Mouse (Mus musculus) myocyte (in vitro differentiated cells): ENCODE results near the gene Hdhd5. TPM values are rescaled to one million over a fixed set of nuclear protein-coding genes. Genes with fewer than 3 reads are reported as not detected.

Experiments used
- H3K27me3 ChIP-seq: one replicate; pipeline ENCODE4 v1.6.1; 2011; ENCODE audit not compliant: control insufficient read depth, insufficient read depth, insufficient read length
- H3K36me3 ChIP-seq: one replicate; pipeline ENCODE4 v1.6.1; 2011; ENCODE audit not compliant: control insufficient read depth, insufficient read depth
- H3K4me2 ChIP-seq: one replicate; pipeline ENCODE4 v1.6.1; 2011; ENCODE audit warnings: low read depth, control low read depth
- H3K4me3 ChIP-seq: one replicate; pipeline ENCODE4 v1.5.1; 2011; ENCODE audit warnings: mild to moderate bottlenecking, control low read depth, moderate library complexity
- H3K79me2 ChIP-seq: one replicate; pipeline ENCODE4 v1.6.1; 2011; ENCODE audit not compliant: control insufficient read depth, insufficient read depth
- H3ac ChIP-seq: one replicate; pipeline ENCODE4 v1.6.1; 2011; ENCODE audit not compliant: control insufficient read depth, insufficient read length
- CEBPB ChIP-seq: IDR thresholded peaks from 2 replicates; pipeline ENCODE4 v1.6.1; 2011; ENCODE audit warnings: mild to moderate bottlenecking, moderate library complexity; ENCODE audit not compliant: poor library complexity, insufficient read depth, severe bottlenecking
- E2F4 ChIP-seq: IDR thresholded peaks from one replicate; pipeline ENCODE4 v1.6.1; 2011; ENCODE audit warnings: mild to moderate bottlenecking, control low read depth, moderate library complexity; ENCODE audit not compliant: insufficient read depth
- MAX ChIP-seq: IDR thresholded peaks from one replicate; pipeline ENCODE4 v1.6.1; 2011; ENCODE audit warnings: low read depth, mild to moderate bottlenecking, control low read depth
- MYOD1 ChIP-seq, 3 experiments: IDR thresholded peaks; one replicate each; pipeline ENCODE4 v1.6.1; 2011; ENCODE audit warnings: control low read depth in 2 of 3, low read depth in 2 of 3, mild to moderate bottlenecking in 2 of 3, moderate library complexity in 1 of 3; ENCODE audit not compliant: insufficient read length in 2 of 3, control insufficient read depth in 1 of 3
- MYOG ChIP-seq, 3 experiments: IDR thresholded peaks; one replicate each; pipeline ENCODE4 v1.6.1; 2011; ENCODE audit warnings: control low read depth in 2 of 3, low read depth in 2 of 3, mild to moderate bottlenecking in 2 of 3; ENCODE audit not compliant: insufficient read length in 2 of 3, control insufficient read depth in 1 of 3, insufficient read depth in 1 of 3
- POLR2A ChIP-seq: IDR thresholded peaks from one replicate; pipeline ENCODE4 v1.6.1; 2011; ENCODE audit warnings: low read depth, mild to moderate bottlenecking, control low read depth, moderate library complexity; ENCODE audit not compliant: insufficient read length
- POLR2AphosphoS2 ChIP-seq: IDR thresholded peaks from one replicate; pipeline ENCODE4 v1.6.1; 2011; ENCODE audit warnings: low read depth, control low read depth; ENCODE audit not compliant: insufficient read length
- REST ChIP-seq: IDR thresholded peaks from one replicate; pipeline ENCODE4 v1.6.1; 2011; ENCODE audit warnings: mild to moderate bottlenecking, control low read depth, moderate library complexity; ENCODE audit not compliant: insufficient read depth, insufficient read length
- SRF ChIP-seq: IDR thresholded peaks from one replicate; pipeline ENCODE4 v1.6.1; 2011; ENCODE audit warnings: low read depth; ENCODE audit not compliant: control insufficient read depth, insufficient read length
- TCF12 ChIP-seq: IDR thresholded peaks from one replicate; pipeline ENCODE4 v1.6.1; 2011; ENCODE audit warnings: mild to moderate bottlenecking, control low read depth; ENCODE audit not compliant: poor library complexity, insufficient read depth, severe bottlenecking
- TCF3 ChIP-seq: IDR thresholded peaks from one replicate; pipeline ENCODE4 v1.6.1; 2011; ENCODE audit warnings: low read depth, control low read depth; ENCODE audit not compliant: insufficient read length
- USF1 ChIP-seq: IDR thresholded peaks from one replicate; pipeline ENCODE4 v1.6.1; 2011; ENCODE audit warnings: low read depth, mild to moderate bottlenecking, control low read depth, moderate library complexity
- polyA plus RNA-seq: library from polyadenylated mRNA; unstranded; fragments of >200 nt; fragmentation: generic; extraction: Trizol; gene quantifications from one replicate; pipeline ENCODE4 v1.2.1, GENCODE M21; 2012; ENCODE audit warnings: missing spikeins

Gene Hdhd5
- polyA plus RNA-seq, 1 experiment, result 13.3 TPM

- Histone ChIP-seq H3K36me3 (no peaks in the 10 kb centered on the region), H3K27me3 (peaks cover 29% of the 10 kb centered on the region), H3K4me3 (no peak overlapping the region), H3ac (no peak overlapping the region), H3K79me2 (no peaks in the 10 kb centered on the region), H3K4me2 (no peak overlapping the region)
- TF ChIP-seq CEBPB, result no peak
- no peak for TF ChIP-seq MAX
- TF ChIP-seq E2F4, result no peak
- no peak for TF ChIP-seq POLR2A
- TF ChIP-seq SRF, result no peak
- no peak for TF ChIP-seq USF1
- TF ChIP-seq TCF3, result no peak
- no peak for TF ChIP-seq REST
- no peak for TF ChIP-seq POLR2AphosphoS2
- no peak for TF ChIP-seq MYOD1 (IDR thresholded peaks at IDR 0.05; ENCODE audit: control insufficient read depth in 1 of 3, insufficient read length in 2 of 3, low read depth in 2 of 3)
- no peak for TF ChIP-seq TCF12
- no peak for TF ChIP-seq MYOG (IDR thresholded peaks at IDR 0.05; ENCODE audit: control insufficient read depth in 1 of 3, insufficient read depth in 1 of 3, insufficient read length in 2 of 3, low read depth in 2 of 3)
Observed at GRCm38 (mm10) chr6:120496544-120496943, 34.6 kb downstream of the Hdhd5 start.

DNA sequence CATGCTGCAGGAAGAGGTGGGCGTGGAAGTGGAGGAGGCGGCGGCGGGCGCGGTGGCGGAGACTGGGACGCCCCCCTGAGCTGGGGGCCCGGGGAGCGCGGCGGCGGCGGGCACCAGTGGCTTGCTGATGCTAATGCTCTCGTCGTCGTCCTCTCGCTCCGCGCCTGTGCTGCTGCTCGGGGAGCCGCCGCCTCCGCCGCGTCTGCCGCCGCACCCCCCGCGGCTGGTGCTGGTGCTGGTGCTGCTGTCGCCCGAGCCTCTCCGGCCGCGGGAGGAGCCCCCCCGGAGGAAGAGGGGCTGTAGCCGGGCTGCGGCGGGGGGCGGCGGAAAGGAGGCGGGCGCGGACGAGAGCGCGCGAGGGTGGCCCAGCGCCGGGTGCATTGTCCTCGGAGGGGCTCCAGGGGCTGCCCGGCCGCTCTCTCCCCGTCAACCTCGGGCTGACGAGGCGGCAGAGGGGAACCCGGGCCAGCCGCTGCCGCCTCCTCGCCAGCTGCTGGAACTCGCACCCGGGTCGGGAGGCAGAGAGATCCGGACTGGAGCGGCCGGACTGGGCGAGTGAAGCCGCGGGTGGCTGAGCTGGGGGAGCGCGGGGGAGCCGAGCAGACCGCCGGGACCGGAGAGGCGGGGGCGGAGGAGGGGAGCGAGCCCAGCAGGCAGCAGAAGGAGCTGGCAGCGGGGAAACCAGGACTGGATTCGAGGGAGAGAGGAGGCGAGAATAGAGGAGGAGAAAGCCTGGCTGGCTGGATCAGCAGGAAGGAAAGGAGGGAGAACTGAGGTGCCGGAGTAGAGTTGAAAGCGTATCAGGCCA lies 37.5 kb downstream of the Hdhd5 start, which contains the start of gene Tmem121b:
Tmem121b (minus strand) TSS at position 434 of the 808 bp plus-strand sequence.
- Histone ChIP-seq H3K4me3 (no peak within 1 kb of the TSS), H3K79me2 (no peaks in the 10 kb centered on the region), H3K4me2 (peak within 1 kb of the TSS; percentile 55), H3K27me3 (peaks cover 29% of the 10 kb centered on the region), H3K36me3 (no peaks in the 10 kb centered on the region), H3ac (peak within 1 kb of the TSS; percentile 1)
- TF ChIP-seq TCF3, result no peak
- no peak for TF ChIP-seq SRF
- TF ChIP-seq MAX, result no peak
- TF ChIP-seq CEBPB, result no peak
- no peak for TF ChIP-seq E2F4
- no peak for TF ChIP-seq MYOD1 (IDR thresholded peaks at IDR 0.05; ENCODE audit: control insufficient read depth in 1 of 3, insufficient read length in 2 of 3, low read depth in 2 of 3)
- TF ChIP-seq REST, result no peak
- TF ChIP-seq MYOG (IDR thresholded peaks at IDR 0.05; ENCODE audit: control insufficient read depth in 1 of 3, insufficient read depth in 1 of 3, insufficient read length in 2 of 3, low read depth in 2 of 3), result no peak
- no peak for TF ChIP-seq TCF12
- TF ChIP-seq POLR2AphosphoS2, result no peak
- no peak for TF ChIP-seq USF1
- no peak for TF ChIP-seq POLR2A

DNA sequence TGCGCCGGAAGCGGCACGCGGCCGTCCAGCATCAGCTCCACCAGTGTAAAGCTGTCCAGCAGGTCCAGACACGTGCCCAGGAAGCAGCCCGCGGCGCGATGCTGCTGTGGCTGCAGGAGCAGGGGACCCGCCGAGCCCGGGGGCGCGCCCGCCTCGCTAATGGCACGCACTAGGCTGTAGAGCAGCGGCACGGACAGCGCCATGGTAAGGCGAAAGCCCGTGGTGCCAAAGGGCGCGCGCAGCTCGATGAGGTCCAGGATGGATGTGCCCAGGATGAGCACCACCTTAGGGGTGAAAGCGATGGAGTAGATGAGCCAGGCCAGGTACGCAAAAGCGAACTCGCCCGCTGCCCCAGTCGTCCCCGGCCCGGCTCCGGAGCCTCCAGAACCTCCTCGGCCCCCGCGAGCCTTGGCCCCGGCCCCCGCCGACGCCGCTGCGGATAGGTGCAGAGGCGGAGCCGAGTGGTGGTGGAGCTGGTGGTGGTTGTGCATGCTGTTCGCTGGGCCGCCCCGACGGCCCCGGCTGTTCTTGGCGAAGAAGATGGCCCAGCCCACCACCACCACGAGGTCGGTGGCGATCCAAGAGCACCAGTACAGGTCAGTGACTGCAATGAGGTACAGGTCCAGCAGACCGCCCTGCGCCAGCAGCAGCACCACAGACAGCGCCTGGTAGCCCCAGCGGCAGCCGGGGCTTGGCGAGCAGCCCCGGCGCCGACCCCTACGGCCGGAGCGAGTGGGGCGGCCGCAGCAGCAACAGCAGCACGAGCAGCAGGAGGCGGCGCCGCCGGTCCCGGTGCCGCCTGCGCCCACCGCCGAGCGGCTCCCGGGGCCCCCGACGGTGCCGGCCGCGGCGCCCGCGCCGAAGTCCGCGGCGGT lies 38.4 kb downstream of the Hdhd5 start:
- Histone ChIP-seq H3K4me2 (peak overlapping the region; percentile 55), H3K79me2 (no peaks in the 10 kb centered on the region), H3K4me3 (no peak overlapping the region), H3ac (peak overlapping the region; percentile 1), H3K36me3 (no peaks in the 10 kb centered on the region), H3K27me3 (peaks cover 25% of the 10 kb centered on the region)
- TF ChIP-seq E2F4 (no peak), REST (peak; percentile 91)

GRCm38 (mm10) chr6:120491862-120492498 lies 39.1 kb downstream of the Hdhd5 start:
- H3K27me3 ChIP-seq, result peaks cover 25% of the 10 kb centered on the region
- H3ac ChIP-seq, result no peak overlapping the region
- no peak overlapping the region for H3K4me2 ChIP-seq
- H3K4me3 ChIP-seq, result no peak overlapping the region
- no peaks in the 10 kb centered on the region for H3K36me3 ChIP-seq
- TF ChIP-seq MYOG (IDR thresholded peaks at IDR 0.05; ENCODE audit: control insufficient read depth in 1 of 3, insufficient read depth in 1 of 3, insufficient read length in 2 of 3, low read depth in 2 of 3) (peak in 1 of 3 experiments; percentile 3), TCF12 (no peak)
- H3K79me2 ChIP-seq, result no peaks in the 10 kb centered on the region
